Mouse (Mus musculus): ENCODE measurements around the gene Ficd. TPM values are rescaled to one million over a fixed set of nuclear protein-coding genes. Genes with fewer than 3 reads are reported as not detected.
"Not testable (repeated sequence)": the region's sequence is repeated elsewhere in the genome, so short reads cannot be mapped to it uniquely, and the experiment has no call there.

Gene Ficd
- polyA plus RNA-seq, 1 experiment from 2014 or later, result 3.8 TPM

- ATAC-seq (ENCODE audit: insufficient number of reproducible peaks, insufficient read depth, low FRiP score, low TSS enrichment, low read depth), result no peak
- no peak overlapping the region for H3K9ac ChIP-seq (replicated peaks)
- H3K4me3 ChIP-seq (replicated peaks), result no peak overlapping the region
- no peaks in the 10 kb centered on the region for H3K27me3 ChIP-seq
- no peak overlapping the region for H3K27ac ChIP-seq
- WGBS, result 92% methylated on average over 15 of the region's 15 CpGs
- H3K9me3 ChIP-seq, result no peaks in the 10 kb centered on the region
- H3K4me2 ChIP-seq, result no peak overlapping the region
- peaks cover 44% of the 10 kb centered on the region for H3K36me3 ChIP-seq
- H3K4me1 ChIP-seq (replicated peaks), result peaks cover 16% of the 10 kb centered on the region
Observed at GRCm38 (mm10) chr5:113776128-113776895, 40.7 kb downstream of the Ficd start.

- H3K4me1 ChIP-seq (replicated peaks), result peaks cover 21% of the 10 kb centered on the region
- no peak overlapping the region for H3K4me2 ChIP-seq
- H3K9ac ChIP-seq (replicated peaks), result no peak overlapping the region
- peaks cover 44% of the 10 kb centered on the region for H3K36me3 ChIP-seq
- WGBS, result 88% methylated on average over 8 of the region's 8 CpGs
- ATAC-seq (ENCODE audit: insufficient number of reproducible peaks, insufficient read depth, low FRiP score, low TSS enrichment, low read depth), result no peak
- H3K27me3 ChIP-seq, result no peaks in the 10 kb centered on the region
- H3K9me3 ChIP-seq, result no peaks in the 10 kb centered on the region
- H3K4me3 ChIP-seq (replicated peaks), result no peak overlapping the region
- no peak overlapping the region for H3K27ac ChIP-seq
Observed at GRCm38 (mm10) chr5:113776896-113777226, 41.3 kb downstream of the Ficd start.

GRCm38 (mm10) chr5:113777728-113778127 lies 42.1 kb downstream of the Ficd start:
- H3K4me2 ChIP-seq; H3K4me3 ChIP-seq (replicated peaks); H3K9me3 ChIP-seq; ATAC-seq (ENCODE audit: insufficient number of reproducible peaks, insufficient read depth, low FRiP score, low TSS enrichment, low read depth); H3K27ac ChIP-seq; H3K9ac ChIP-seq (replicated peaks); H3K27me3 ChIP-seq: not testable (repeated sequence)
- 84% methylated on average over 8 of the region's 8 CpGs for WGBS
- H3K4me1 ChIP-seq (replicated peaks), result peaks cover 27% of the 10 kb centered on the region
- H3K36me3 ChIP-seq, result peaks cover 44% of the 10 kb centered on the region

- no peak for ATAC-seq (ENCODE audit: insufficient number of reproducible peaks, insufficient read depth, low FRiP score, low TSS enrichment, low read depth)
- H3K4me1 ChIP-seq (replicated peaks), result peaks cover 36% of the 10 kb centered on the region
- 79% methylated on average over 5 of the region's 5 CpGs for WGBS
- no peaks in the 10 kb centered on the region for H3K9me3 ChIP-seq
- 0 out of 2 replicates have a peak overlapping the region, but pooled peaks have one; percentile 30 for H3K27ac ChIP-seq
- no peak overlapping the region for H3K9ac ChIP-seq (replicated peaks)
- peaks cover 40% of the 10 kb centered on the region for H3K36me3 ChIP-seq
- no peak overlapping the region for H3K4me2 ChIP-seq
- H3K27me3 ChIP-seq, result no peaks in the 10 kb centered on the region
- H3K4me3 ChIP-seq (replicated peaks), result no peak overlapping the region
Observed at GRCm38 (mm10) chr5:113779569-113779968, 44.0 kb downstream of the Ficd start.

GRCm38 (mm10) chr5:113780082-113780752 lies 44.6 kb downstream of the Ficd start:
- H3K36me3 ChIP-seq, result peaks cover 33% of the 10 kb centered on the region
- H3K27me3 ChIP-seq, result no peaks in the 10 kb centered on the region
- no peak overlapping the region for H3K4me3 ChIP-seq (replicated peaks)
- no peak overlapping the region for H3K4me2 ChIP-seq
- H3K27ac ChIP-seq, result peak overlapping the region; percentile 70
- H3K9ac ChIP-seq (replicated peaks), result no peak overlapping the region
- 92% methylated on average over 3 of the region's 3 CpGs for WGBS
- peaks cover 40% of the 10 kb centered on the region for H3K4me1 ChIP-seq (replicated peaks)
- H3K9me3 ChIP-seq, result no peaks in the 10 kb centered on the region
- ATAC-seq (ENCODE audit: insufficient number of reproducible peaks, insufficient read depth, low FRiP score, low TSS enrichment, low read depth), result no peak; the same call in 1 of the 2 replicates

- Histone ChIP-seq H3K27ac (peak overlapping the region; percentile 70), H3K36me3 (peaks cover 29% of the 10 kb centered on the region), H3K9me3 (no peaks in the 10 kb centered on the region), H3K9ac (replicated peaks) (no peak overlapping the region), H3K4me2 (no peak overlapping the region), H3K4me3 (replicated peaks) (no peak overlapping the region), H3K27me3 (no peaks in the 10 kb centered on the region), H3K4me1 (replicated peaks) (peaks cover 40% of the 10 kb centered on the region)
- no peak for ATAC-seq (ENCODE audit: insufficient number of reproducible peaks, insufficient read depth, low FRiP score, low TSS enrichment, low read depth)
- WGBS, result 81% methylated on average over 5 of the region's 5 CpGs
Observed at GRCm38 (mm10) chr5:113780763-113781162, 45.2 kb downstream of the Ficd start.

- Histone ChIP-seq H3K4me3 (replicated peaks) (no peak overlapping the region), H3K4me2 (no peak overlapping the region), H3K9me3 (no peaks in the 10 kb centered on the region), H3K27ac (peak overlapping the region; percentile 70), H3K4me1 (replicated peaks) (peaks cover 42% of the 10 kb centered on the region), H3K36me3 (peaks cover 24% of the 10 kb centered on the region), H3K9ac (replicated peaks) (no peak overlapping the region), H3K27me3 (no peaks in the 10 kb centered on the region)
- WGBS, result 61% methylated on average over 7 of the region's 7 CpGs
- ATAC-seq (ENCODE audit: insufficient number of reproducible peaks, insufficient read depth, low FRiP score, low TSS enrichment, low read depth), result no peak
Observed at GRCm38 (mm10) chr5:113781254-113781653, 45.7 kb downstream of the Ficd start.

- Histone ChIP-seq H3K27ac (peak overlapping the region; percentile 70), H3K9me3 (no peaks in the 10 kb centered on the region), H3K27me3 (no peaks in the 10 kb centered on the region), H3K4me1 (replicated peaks) (peaks cover 48% of the 10 kb centered on the region), H3K9ac (replicated peaks) (no peak overlapping the region), H3K36me3 (peaks cover 18% of the 10 kb centered on the region), H3K4me3 (replicated peaks) (no peak overlapping the region), H3K4me2 (no peak overlapping the region)
- ATAC-seq (ENCODE audit: insufficient number of reproducible peaks, insufficient read depth, low FRiP score, low TSS enrichment, low read depth), result no peak
- WGBS, result 80% methylated on average over 7 of the region's 7 CpGs
Observed at GRCm38 (mm10) chr5:113781875-113782274, 46.3 kb downstream of the Ficd start.

- peaks cover 56% of the 10 kb centered on the region for H3K4me1 ChIP-seq (replicated peaks)
- WGBS, result 93% methylated on average over 7 of the region's 7 CpGs
- H3K27me3 ChIP-seq, result no peaks in the 10 kb centered on the region
- H3K4me2 ChIP-seq, result no peak overlapping the region
- H3K9me3 ChIP-seq, result no peaks in the 10 kb centered on the region
- no peak overlapping the region for H3K4me3 ChIP-seq (replicated peaks)
- H3K27ac ChIP-seq, result peak overlapping the region; percentile 93
- ATAC-seq (ENCODE audit: insufficient number of reproducible peaks, insufficient read depth, low FRiP score, low TSS enrichment, low read depth), result no peak
- no peak overlapping the region for H3K9ac ChIP-seq (replicated peaks)
- peaks cover 12% of the 10 kb centered on the region; the same call in 1 of the 2 replicates for H3K36me3 ChIP-seq
Observed at GRCm38 (mm10) chr5:113782624-113783023, 47.0 kb downstream of the Ficd start.

- H3K9ac ChIP-seq (replicated peaks), result peak overlapping the region; percentile 34; the same call in 1 of the 2 replicates
- H3K27ac ChIP-seq, result peak overlapping the region; percentile 93
- H3K4me2 ChIP-seq, result peak overlapping the region; percentile 43
- peaks cover 3% of the 10 kb centered on the region; the same call in 1 of the 2 replicates for H3K36me3 ChIP-seq
- H3K9me3 ChIP-seq, result no peaks in the 10 kb centered on the region
- 7% methylated on average over 12 of the region's 12 CpGs for WGBS
- no peak overlapping the region for H3K4me3 ChIP-seq (replicated peaks)
- H3K27me3 ChIP-seq, result no peaks in the 10 kb centered on the region
- ATAC-seq (ENCODE audit: insufficient number of reproducible peaks, insufficient read depth, low FRiP score, low TSS enrichment, low read depth), result no peak
- peaks cover 66% of the 10 kb centered on the region for H3K4me1 ChIP-seq (replicated peaks)
Observed at GRCm38 (mm10) chr5:113783581-113784001, 48.0 kb downstream of the Ficd start.

GRCm38 (mm10) chr5:113784104-113784503 lies 48.5 kb downstream of the Ficd start:
- not testable (repeated sequence) for H3K9me3 ChIP-seq; ATAC-seq (ENCODE audit: insufficient number of reproducible peaks, insufficient read depth, low FRiP score, low TSS enrichment, low read depth); H3K27me3 ChIP-seq; H3K4me3 ChIP-seq (replicated peaks); H3K36me3 ChIP-seq
- H3K27ac ChIP-seq, result peak overlapping the region; percentile 93
- 27% methylated on average over 3 of the region's 3 CpGs for WGBS
- H3K9ac ChIP-seq (replicated peaks), result 0 out of 2 replicates have a peak overlapping the region, but pooled peaks have one; percentile 34
- H3K4me2 ChIP-seq, result peak overlapping the region; percentile 43
- H3K4me1 ChIP-seq (replicated peaks), result peaks cover 71% of the 10 kb centered on the region

Data from limb, embryonic 12.5 days (tissue).